Mouse (Mus musculus) monocyte, adult 59 days (primary cell): ENCODE results near the gene Thsd7b. TPM values are rescaled to one million over a fixed set of nuclear protein-coding genes. Genes with fewer than 3 reads are reported as not detected.

ENCODE experiments used
- total RNA-seq, 2 experiments: library from RNA; stranded (reverse); gene quantifications; one replicate each; pipeline ENCODE4 v1.2.4; 2023

The Thsd7b gene
- not detected for total RNA-seq

GRCm38 (mm10) chr1:129272982-129273937 lies at the start of gene Thsd7b:
TSS of gene Thsd7b (plus strand) at chr1:129273302.

